Mouse (Mus musculus) granulocyte monocyte progenitor cell, adult 5-6 weeks (primary cell): ENCODE measurements at regions not wholly inside any gene's neighbourhood (a gene's known extent, or its start where the extent isn't known, plus 50 kb on each side); places are given as distances from the start of the nearest gene placed in this dataset.
A peak's percentile ranks its signal among the peaks of the same experiment; 100 is the strongest.

Experiments used
- ATAC-seq: replicated peaks from 2 replicates; pipeline ENCODE4 v1.8.0; 2016; ENCODE audit warnings: mild to moderate bottlenecking, moderate TSS enrichment, inconsistent platforms; ENCODE audit not compliant: poor library complexity, severe bottlenecking

- no peak for ATAC-seq
These were observed 266.8 kb downstream of the Tns1 start for GRCm38 (mm10) chr1:73857497-73857896.

- ATAC-seq: no peak
These were observed 267.4 kb downstream of the Tns1 start for GRCm38 (mm10) chr1:73856811-73857210.

- ATAC-seq: no peak
These were observed 268.9 kb downstream of the Tns1 start for GRCm38 (mm10) chr1:73855306-73855705.

- ATAC-seq: no peak
These were observed 270.4 kb downstream of the Tns1 start for GRCm38 (mm10) chr1:73853851-73854250.

- ATAC-seq: no peak
These were observed 273.9 kb downstream of the Tns1 start for GRCm38 (mm10) chr1:73850173-73851014.

GRCm38 (mm10) chr1:73848370-73848769, 275.9 kb downstream of the Tns1 start:
- ATAC-seq: no peak

GRCm38 (mm10) chr1:73847126-73847525, 277.1 kb downstream of the Tns1 start:
- no peak for ATAC-seq

- ATAC-seq: no peak
These were observed 279.1 kb downstream of the Tns1 start for GRCm38 (mm10) chr1:73845115-73845514.

GRCm38 (mm10) chr1:73844574-73844973, 279.7 kb downstream of the Tns1 start:
- ATAC-seq: no peak

GRCm38 (mm10) chr1:73839351-73839750, 284.9 kb downstream of the Tns1 start:
- ATAC-seq: no peak

GRCm38 (mm10) chr1:73836680-73837079, 287.6 kb downstream of the Tns1 start:
- ATAC-seq: no peak

GRCm38 (mm10) chr1:73834566-73834965, 289.7 kb downstream of the Tns1 start:
- no peak for ATAC-seq

- ATAC-seq: no peak
These were observed 293.6 kb downstream of the Tns1 start for GRCm38 (mm10) chr1:73830486-73831132.

- peak; percentile 81 for ATAC-seq
These were observed 295.3 kb downstream of the Tns1 start for GRCm38 (mm10) chr1:73828996-73829395.

GRCm38 (mm10) chr1:73826243-73826930, 297.9 kb downstream of the Tns1 start:
- peak; percentile 72 for ATAC-seq

GRCm38 (mm10) chr1:73824406-73825184, 299.7 kb downstream of the Tns1 start:
- ATAC-seq: no peak

GRCm38 (mm10) chr1:73823726-73824125, 300.5 kb downstream of the Tns1 start:
- no peak for ATAC-seq

- no peak for ATAC-seq
These were observed 301.6 kb downstream of the Tns1 start for GRCm38 (mm10) chr1:73822616-73823015.

- ATAC-seq: no peak
These were observed 303.5 kb downstream of the Tns1 start for GRCm38 (mm10) chr1:73820701-73821100.

- ATAC-seq: no peak
These were observed 317.0 kb downstream of the Tns1 start for GRCm38 (mm10) chr1:73807206-73807605.
